Mouse (Mus musculus): ENCODE measurements around the gene 1700109H08Rik. TPM values are rescaled to one million over a fixed set of nuclear protein-coding genes. Genes with fewer than 3 reads are reported as not detected.

The 1700109H08Rik gene
- total and polyA plus RNA-seq, 2 experiments from 2014 or later = 0.68 to 5.6 TPM

GRCm38 (mm10) chr5:3595693-3596398 lies 24.5 kb downstream of the 1700109H08Rik start, which contains the start of gene Pex1:
Pex1 (plus strand) TSS chr5:3596066.
- Histone ChIP-seq H3K9me3 (replicated peaks; ENCODE audit: control insufficient read depth, low read length) (no peaks in the 10 kb centered on the region), H3K27me3 (ENCODE audit: control insufficient read depth, insufficient read depth, low read length) (no peaks in the 10 kb centered on the region), H3K4me3 (ENCODE audit: low read depth, low read length) (peak within 1 kb of the TSS; percentile 83), H3K36me3 (replicated peaks; ENCODE audit: control insufficient read depth, insufficient read depth, low read length) (peaks cover 13% of the 10 kb centered on the region), H3K9ac (replicated peaks; ENCODE audit: low read depth, low read length) (peak within 1 kb of the TSS; percentile 64), H3K4me1 (ENCODE audit: control insufficient read depth, insufficient read depth) (peaks cover 11% of the 10 kb centered on the region), H3K27ac (ENCODE audit: low read depth) (peak within 1 kb of the TSS; percentile 78), H3K4me2 (ENCODE audit: low read depth, low read length) (peak within 1 kb of the TSS; percentile 74)
- TF ChIP-seq CTCF (IDR thresholded peaks at IDR 0.05; ENCODE audit: low read depth) (peak; percentile 53), EP300 (IDR thresholded peaks at IDR 0.05; ENCODE audit: low read depth) (no peak)
- DNase-seq (ENCODE audit: low spot score) (peak; percentile 96), ATAC-seq (ENCODE audit: insufficient read depth, low read depth) (peak; percentile 98)
- under 1% methylated on average over 50 of the region's 50 CpGs for WGBS

GRCm38 (mm10) chr5:3596399-3596766 lies 25.0 kb downstream of the 1700109H08Rik start, which contains the start of gene Rbm48:
Rbm48 (minus strand) TSS chr5:3596585.
- H3K9me3 ChIP-seq (replicated peaks; ENCODE audit: control insufficient read depth, low read length) = no peaks in the 10 kb centered on the region
- ATAC-seq (ENCODE audit: insufficient read depth, low read depth) (peak; percentile 84), DNase-seq (ENCODE audit: low spot score) (peak; percentile 71)
- H3K4me3 ChIP-seq (ENCODE audit: low read depth, low read length) = peak within 1 kb of the TSS; percentile 83
- peaks cover 11% of the 10 kb centered on the region for H3K4me1 ChIP-seq (ENCODE audit: control insufficient read depth, insufficient read depth)
- WGBS = under 1% methylated on average over 31 of the region's 31 CpGs
- H3K4me2 ChIP-seq (ENCODE audit: low read depth, low read length) = peak within 1 kb of the TSS; percentile 74
- no peak for TF ChIP-seq EP300 (IDR thresholded peaks at IDR 0.05; ENCODE audit: low read depth)
- TF ChIP-seq CTCF (IDR thresholded peaks at IDR 0.05; ENCODE audit: low read depth) = peak; percentile 67
- no peaks in the 10 kb centered on the region for H3K27me3 ChIP-seq (ENCODE audit: control insufficient read depth, insufficient read depth, low read length)
- peaks cover 7% of the 10 kb centered on the region for H3K36me3 ChIP-seq (replicated peaks; ENCODE audit: control insufficient read depth, insufficient read depth, low read length)
- peak within 1 kb of the TSS; percentile 64 for H3K9ac ChIP-seq (replicated peaks; ENCODE audit: low read depth, low read length)
- peak within 1 kb of the TSS; percentile 78 for H3K27ac ChIP-seq (ENCODE audit: low read depth)

DNA sequence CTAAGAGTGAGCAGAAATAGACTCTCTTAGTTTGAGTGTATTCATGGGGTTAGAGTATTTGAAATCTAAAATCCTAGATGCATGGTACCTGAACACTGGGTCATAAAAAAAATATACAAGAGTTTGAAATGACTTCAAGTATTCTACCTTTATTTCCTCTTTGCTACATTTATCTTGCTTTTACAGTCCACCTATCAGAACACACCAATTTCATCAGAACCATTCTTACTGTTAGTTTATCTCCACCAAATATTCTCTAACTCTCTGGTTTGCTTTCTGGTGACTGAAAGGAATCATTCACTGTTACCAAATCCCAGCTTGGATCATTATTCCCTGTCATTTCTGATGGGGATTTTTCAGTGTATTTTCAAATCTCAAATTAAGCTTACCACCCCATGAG lies 25.8 kb downstream of the 1700109H08Rik start:
- H3K36me3 ChIP-seq (replicated peaks; ENCODE audit: control insufficient read depth, insufficient read depth, low read length) = peaks cover 1% of the 10 kb centered on the region; the same call in 1 of the 2 replicates
- H3K4me3 ChIP-seq (ENCODE audit: low read depth, low read length) = peak overlapping the region; percentile 83; the same call in 1 of the 2 replicates
- H3K9ac ChIP-seq (replicated peaks; ENCODE audit: low read depth, low read length) = peak overlapping the region; percentile 64; the same call in 1 of the 2 replicates
- no peaks in the 10 kb centered on the region for H3K9me3 ChIP-seq (replicated peaks; ENCODE audit: control insufficient read depth, low read length)
- H3K27ac ChIP-seq (ENCODE audit: low read depth) = no peak overlapping the region
- peak overlapping the region; percentile 74 for H3K4me2 ChIP-seq (ENCODE audit: low read depth, low read length)
- DNase-seq (ENCODE audit: low spot score) = no peak
- H3K27me3 ChIP-seq (ENCODE audit: control insufficient read depth, insufficient read depth, low read length) = no peaks in the 10 kb centered on the region
- no peak for TF ChIP-seq CTCF (IDR thresholded peaks at IDR 0.05; ENCODE audit: low read depth)
- no peak for TF ChIP-seq EP300 (IDR thresholded peaks at IDR 0.05; ENCODE audit: low read depth)
- no peak for ATAC-seq (ENCODE audit: insufficient read depth, low read depth)
- H3K4me1 ChIP-seq (ENCODE audit: control insufficient read depth, insufficient read depth) = peaks cover 11% of the 10 kb centered on the region

DNA sequence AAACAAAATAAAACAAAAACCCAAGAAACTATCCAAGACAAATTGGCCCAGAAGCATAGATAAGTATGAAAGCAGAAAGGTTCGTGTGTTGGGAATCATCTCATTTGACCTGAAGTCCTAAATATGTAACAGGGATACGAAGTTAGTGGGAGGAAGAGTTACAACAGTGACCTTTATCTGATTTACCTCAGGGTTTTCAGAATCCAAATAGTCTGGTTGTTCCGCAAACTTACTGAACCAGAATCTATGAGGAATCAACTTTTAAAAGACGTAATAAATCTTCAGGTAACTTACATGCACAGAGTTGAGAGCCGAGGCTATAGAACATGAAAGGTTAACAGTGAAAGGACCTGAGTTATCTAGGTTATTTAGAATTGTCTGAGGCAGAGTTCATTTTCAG lies 27.4 kb downstream of the 1700109H08Rik start:
- H3K4me2 ChIP-seq (ENCODE audit: low read depth, low read length) = no peak overlapping the region
- WGBS = 84% methylated on average over 5 of the region's 5 CpGs
- H3K27ac ChIP-seq (ENCODE audit: low read depth) = no peak overlapping the region
- ATAC-seq (ENCODE audit: insufficient read depth, low read depth) (no peak), DNase-seq (ENCODE audit: low spot score) (no peak)
- H3K36me3 ChIP-seq (replicated peaks; ENCODE audit: control insufficient read depth, insufficient read depth, low read length) = no peaks in the 10 kb centered on the region
- H3K27me3 ChIP-seq (ENCODE audit: control insufficient read depth, insufficient read depth, low read length) = no peaks in the 10 kb centered on the region
- peaks cover 11% of the 10 kb centered on the region for H3K4me1 ChIP-seq (ENCODE audit: control insufficient read depth, insufficient read depth)
- H3K9ac ChIP-seq (replicated peaks; ENCODE audit: low read depth, low read length) = no peak overlapping the region
- H3K9me3 ChIP-seq (replicated peaks; ENCODE audit: control insufficient read depth, low read length) = no peaks in the 10 kb centered on the region
- no peak overlapping the region for H3K4me3 ChIP-seq (ENCODE audit: low read depth, low read length)
- TF ChIP-seq CTCF (IDR thresholded peaks at IDR 0.05; ENCODE audit: low read depth) (no peak), EP300 (IDR thresholded peaks at IDR 0.05; ENCODE audit: low read depth) (no peak)

DNA sequence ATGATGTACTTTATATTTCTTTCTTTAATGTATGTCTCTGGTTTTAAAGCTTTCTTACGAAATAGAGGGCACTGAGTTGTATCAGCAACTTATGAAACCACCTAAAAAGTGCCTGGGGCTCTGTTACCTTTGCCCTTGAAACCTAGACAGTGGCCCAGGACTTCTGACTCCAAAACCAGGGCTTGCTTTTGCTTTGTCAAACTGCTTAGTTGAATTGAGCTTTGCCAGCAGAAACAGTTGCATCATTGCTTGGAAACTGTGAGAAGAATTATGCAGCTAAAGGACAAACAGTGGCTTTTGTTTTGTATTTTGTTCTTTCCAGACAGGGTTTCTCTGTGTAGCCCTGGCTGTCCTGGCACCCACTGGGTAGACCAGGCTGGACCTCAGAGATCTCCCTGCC lies 28.9 kb downstream of the 1700109H08Rik start:
- no peak overlapping the region for H3K4me2 ChIP-seq (ENCODE audit: low read depth, low read length)
- DNase-seq (ENCODE audit: low spot score) (no peak), ATAC-seq (ENCODE audit: insufficient read depth, low read depth) (no peak)
- peaks cover 7% of the 10 kb centered on the region for H3K36me3 ChIP-seq (replicated peaks; ENCODE audit: control insufficient read depth, insufficient read depth, low read length)
- 59% methylated on average over 1 of the region's 1 CpGs for WGBS
- H3K4me3 ChIP-seq (ENCODE audit: low read depth, low read length) = no peak overlapping the region
- H3K27ac ChIP-seq (ENCODE audit: low read depth) = no peak overlapping the region
- H3K27me3 ChIP-seq (ENCODE audit: control insufficient read depth, insufficient read depth, low read length) = no peaks in the 10 kb centered on the region
- H3K4me1 ChIP-seq (ENCODE audit: control insufficient read depth, insufficient read depth) = peaks cover 6% of the 10 kb centered on the region
- no peak overlapping the region for H3K9ac ChIP-seq (replicated peaks; ENCODE audit: low read depth, low read length)
- TF ChIP-seq EP300 (IDR thresholded peaks at IDR 0.05; ENCODE audit: low read depth) = no peak
- no peak for TF ChIP-seq CTCF (IDR thresholded peaks at IDR 0.05; ENCODE audit: low read depth)
- H3K9me3 ChIP-seq (replicated peaks; ENCODE audit: control insufficient read depth, low read length) = no peaks in the 10 kb centered on the region
